Mouse (Mus musculus) right cerebral cortex, postnatal 36 days (tissue): ENCODE measurements at regions not wholly inside any gene's neighbourhood (a gene's known extent, or its start where the extent isn't known, plus 50 kb on each side); places are given as distances from the start of the nearest gene placed in this dataset.

Source experiments
- DNase-seq, 2 experiments: peaks; one replicate each; pipeline ENCODE4 v3.0.0; 2022; ENCODE audit warnings: low spot score in 2 of 2, mixed read lengths in 1 of 2

GRCm38 (mm10) chr3:112733205-112733604 is 525.4 kb downstream of the Amy2a5 start:
- no peak for DNase-seq

DNA sequence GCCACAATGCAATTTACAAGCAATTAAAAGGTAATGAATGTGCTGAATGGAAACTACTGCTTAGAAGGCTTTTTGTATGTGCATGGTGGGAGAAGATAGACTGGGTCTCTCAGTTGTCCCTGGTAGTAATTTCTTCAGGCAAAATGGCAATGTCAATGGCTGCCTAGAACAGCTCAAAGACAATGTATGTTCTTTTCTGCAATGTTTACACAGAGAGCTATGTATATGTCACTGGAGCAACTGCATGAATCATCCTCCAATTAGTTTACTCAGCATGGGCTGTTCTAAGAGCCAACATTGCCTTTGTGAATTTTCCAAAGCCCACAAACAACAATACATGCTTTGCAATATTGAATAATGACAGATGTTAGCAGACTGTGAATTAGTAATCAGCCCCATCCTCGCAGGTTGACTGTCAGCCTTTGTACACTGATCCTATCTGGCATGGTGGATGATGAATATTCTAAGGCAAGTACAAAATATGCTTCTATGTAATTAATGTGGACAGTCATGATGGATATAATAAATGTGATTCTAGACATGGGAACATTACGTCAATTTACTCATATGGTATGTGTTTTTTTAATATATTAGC is 559.0 kb downstream of the Amy2a5 start:
- no peak for DNase-seq

DNA sequence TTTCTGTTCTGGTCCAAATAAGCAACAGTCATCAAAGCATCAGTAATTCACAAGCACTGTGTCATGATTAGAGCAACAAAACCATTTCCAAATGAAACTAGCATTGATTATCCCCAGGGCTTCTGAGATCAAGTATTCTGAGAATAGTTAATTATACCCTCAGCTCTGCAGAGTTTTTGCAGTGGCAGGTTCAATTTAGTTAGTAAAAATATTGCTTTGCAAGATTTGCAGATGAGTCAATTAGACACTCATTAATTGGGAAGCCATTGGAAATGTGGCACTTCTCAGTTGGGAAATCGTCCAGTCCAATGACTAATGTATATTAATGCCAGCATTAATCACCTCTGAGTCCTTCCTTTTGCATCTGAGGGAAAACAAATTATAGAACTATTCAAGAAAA is 570.5 kb downstream of the Amy2a5 start:
- no peak for DNase-seq

- DNase-seq: no peak
Measured at GRCm38 (mm10) chr3:112638581-112638980, 620.1 kb downstream of the Amy2a5 start.

GRCm38 (mm10) chr3:112603470-112603869 is 655.2 kb downstream of the Amy2a5 start:
- DNase-seq: no peak

GRCm38 (mm10) chr3:112582314-112582713 is 676.3 kb downstream of the Amy2a5 start:
- peak in 1 of 2 experiments; percentile 1 for DNase-seq
